Mouse (Mus musculus): Measurements from ENCODE around the gene Gm20812. TPM values are rescaled to one million over a fixed set of nuclear protein-coding genes. Genes with fewer than 3 reads are reported as not detected.

Gene Gm20812
- not detected in 2 replicates for polyA plus RNA-seq (2012; rRNA removed)

DNA sequence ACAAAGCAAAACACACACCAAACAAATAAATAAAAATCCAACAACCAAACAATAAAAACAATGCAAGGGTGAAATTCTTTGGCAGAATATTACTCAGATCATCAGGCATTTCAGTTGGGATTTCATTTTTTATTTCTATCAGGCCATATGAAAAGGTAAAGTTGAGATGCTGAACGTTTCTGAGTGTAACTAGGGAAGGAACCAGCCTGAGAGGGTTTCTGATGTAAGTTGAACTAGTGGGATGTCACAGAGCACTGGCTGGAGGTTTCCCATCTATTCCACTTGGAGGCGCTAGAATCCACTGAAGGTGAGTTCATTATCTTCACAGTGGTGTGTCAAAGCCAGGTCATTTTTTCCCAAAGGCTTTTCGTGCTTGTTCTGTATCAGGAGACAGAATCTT, at the start of gene Gm20812:
Gene Gm20812 (plus strand): TSS at position 301 of the 400 bp plus-strand sequence.

Other genes with a start within 250 kb of the Gm20812 start
- not detected in 2 replicates for gene Gm29554, start 108.0 kb upstream of the Gm20812 start, polyA plus RNA-seq (2012; rRNA removed)

All from ovary, adult 2 months (tissue).